Mouse (Mus musculus) testis, postnatal 14 days (tissue): ENCODE data around the gene Xpnpep3.
"Not testable (repeated sequence)": the region's sequence is repeated elsewhere in the genome, so short reads cannot be mapped to it uniquely, and the experiment has no call there.

Experiments
- DNase-seq: peaks from one replicate; pipeline ENCODE4 v3.0.0; 2021; ENCODE audit warnings: low spot score

The Xpnpep3 gene

GRCm38 (mm10) chr15:81480284-81480683, 80.3 kb downstream of the Xpnpep3 start:
- DNase-seq = not testable (repeated sequence)

GRCm38 (mm10) chr15:81480977-81481379, 81.0 kb downstream of the Xpnpep3 start:
- no peak for DNase-seq

GRCm38 (mm10) chr15:81482966-81483365, 83.0 kb downstream of the Xpnpep3 start:
- DNase-seq = no peak

- DNase-seq = no peak
Measured at GRCm38 (mm10) chr15:81483691-81484090, 83.8 kb downstream of the Xpnpep3 start.

- DNase-seq = no peak
Measured at GRCm38 (mm10) chr15:81485483-81485882, 85.5 kb downstream of the Xpnpep3 start.

- DNase-seq = no peak
Measured at GRCm38 (mm10) chr15:81503466-81503865, 103.5 kb downstream of the Xpnpep3 start.

- DNase-seq = no peak
Measured at GRCm38 (mm10) chr15:81503995-81504394, 104.1 kb downstream of the Xpnpep3 start.
